Mouse (Mus musculus) telencephalon, adult 2 months (tissue): ENCODE data around the gene Ranbp10.
A peak's percentile ranks its signal among the peaks of the same experiment; 100 is the strongest.

ENCODE experiments used
- DNase-seq: peaks from one replicate; pipeline ENCODE4 v3.0.0-alpha.2; 2011; ENCODE audit warnings: low read depth, low spot score

Ranbp10 gene

DNA sequence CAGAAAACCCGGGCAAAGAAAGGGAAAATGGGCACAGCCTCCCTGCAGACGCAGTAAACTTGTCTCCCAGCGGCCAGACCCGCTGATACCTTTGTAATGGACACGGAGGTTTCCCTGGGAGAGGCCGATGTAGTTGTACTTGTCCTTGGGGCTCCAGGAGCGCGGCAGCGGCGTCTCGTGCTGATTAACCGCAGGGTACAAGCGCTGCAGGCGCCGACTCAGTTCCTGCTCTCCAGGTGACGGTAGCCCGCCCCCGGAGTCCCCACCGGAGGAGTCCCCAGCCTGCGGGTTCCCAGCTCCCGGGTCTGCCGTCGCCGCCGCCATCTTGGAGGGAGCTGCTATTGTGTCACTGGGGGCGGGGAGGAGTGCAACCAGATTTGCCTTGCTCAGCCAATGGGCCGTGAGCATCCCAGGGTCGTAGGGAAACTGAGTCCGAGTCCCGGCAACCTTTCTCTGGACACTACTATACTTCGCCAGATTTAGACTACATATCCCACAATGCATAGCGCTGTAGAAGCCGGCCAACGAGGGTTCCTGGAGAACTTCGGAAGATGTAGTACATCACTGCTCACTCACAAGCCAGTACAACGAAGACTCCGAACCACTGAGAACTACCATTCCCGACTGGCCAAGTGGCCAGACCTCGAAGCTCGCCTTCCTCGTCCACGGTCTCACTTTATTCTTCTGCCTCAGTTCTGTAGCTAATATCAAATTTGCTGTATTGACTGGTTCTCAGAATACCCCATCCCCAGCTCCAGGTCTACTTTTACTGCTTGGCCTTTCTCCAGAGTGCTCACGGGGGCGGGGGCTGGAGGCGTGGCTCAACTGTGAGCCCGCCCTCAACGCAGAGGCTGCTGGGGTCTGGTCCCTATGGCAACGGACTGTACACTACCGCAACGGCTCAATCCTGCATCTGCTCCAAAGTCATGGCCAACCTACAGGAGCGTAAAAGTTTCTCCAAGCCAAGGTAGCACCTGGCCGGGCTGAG, at the start of gene Ranbp10, which contains the start of gene Tsnaxip1:
Gene Ranbp10, minus strand, starts transcription at position 490 of the 988 bp plus-strand sequence.
Gene Tsnaxip1, plus strand, starts transcription at position 871 of the 988 bp plus-strand sequence.
- peak; percentile 100 for DNase-seq

DNA sequence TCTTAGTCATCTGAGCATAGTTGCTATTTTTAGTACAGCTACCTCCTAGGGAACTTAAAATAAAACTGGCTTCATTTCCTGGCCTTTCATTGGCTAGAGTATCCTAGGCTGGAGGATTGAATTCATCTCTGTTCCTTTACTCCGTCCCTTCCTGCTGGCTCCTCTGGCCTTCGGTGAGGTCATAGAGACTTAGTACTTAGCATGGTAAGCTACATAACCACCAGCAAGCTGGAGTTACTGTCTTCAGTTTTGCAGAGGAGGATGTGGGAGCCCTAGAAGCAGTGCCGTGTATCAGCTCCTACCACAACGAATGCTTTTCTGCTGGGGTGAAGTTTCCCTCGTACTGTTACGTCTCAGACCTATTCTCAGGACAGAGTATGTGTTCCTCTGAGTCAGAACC, 47.2 kb upstream of the Ranbp10 start:
- DNase-seq = peak; percentile 78

DNA sequence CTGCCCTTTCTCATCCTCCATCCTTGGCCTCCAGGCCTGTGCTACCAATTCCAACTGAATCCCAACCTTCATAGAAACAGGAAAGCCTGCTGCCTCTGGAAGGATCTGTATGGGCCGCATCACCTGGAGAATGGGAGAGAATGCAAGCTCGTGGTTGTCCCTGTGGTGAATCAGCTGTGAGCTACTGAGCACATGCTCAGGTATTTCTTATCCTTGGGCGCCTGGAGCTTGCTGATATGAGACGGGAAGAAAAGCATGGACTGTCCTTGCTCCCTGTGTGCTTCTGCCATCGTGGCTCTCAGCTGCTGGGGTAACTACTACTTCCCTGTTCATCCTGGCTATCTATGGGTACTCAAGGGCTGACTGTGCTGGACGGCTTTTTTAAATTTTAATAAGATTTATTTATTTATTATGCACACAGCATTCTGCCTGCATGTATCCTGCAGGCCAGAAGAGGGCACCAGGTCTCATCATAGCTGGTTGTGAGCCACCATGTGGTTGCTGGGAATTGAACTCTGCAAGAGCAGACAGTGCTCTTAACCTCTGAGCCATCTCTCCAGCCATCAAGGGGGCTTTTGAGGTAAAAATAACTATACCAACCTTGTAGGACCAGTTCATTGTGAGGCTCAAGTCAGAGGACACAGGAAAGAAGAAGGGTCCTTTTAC, 39.3 kb upstream of the Ranbp10 start:
- no peak for DNase-seq

DNA sequence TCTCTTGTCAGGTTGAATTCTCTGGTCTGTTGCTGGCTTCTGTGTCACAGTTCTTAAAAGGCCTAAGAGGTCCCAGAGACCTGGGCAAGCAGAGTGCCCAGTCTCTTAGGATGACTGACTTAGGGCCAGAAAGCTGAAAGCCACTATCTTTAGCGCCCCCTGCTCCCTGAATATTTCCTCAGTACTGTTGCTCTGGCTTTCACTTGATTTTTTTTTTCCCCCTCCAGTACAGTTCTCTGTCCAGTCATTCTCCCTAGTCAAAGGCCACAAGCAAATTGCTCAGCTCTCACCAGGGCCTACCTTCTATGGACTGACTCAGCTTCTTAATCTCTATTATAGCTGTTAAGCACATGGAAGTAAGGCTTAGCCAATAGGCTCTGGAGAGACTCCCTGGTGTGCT, 34.8 kb upstream of the Ranbp10 start:
- DNase-seq = no peak

DNA sequence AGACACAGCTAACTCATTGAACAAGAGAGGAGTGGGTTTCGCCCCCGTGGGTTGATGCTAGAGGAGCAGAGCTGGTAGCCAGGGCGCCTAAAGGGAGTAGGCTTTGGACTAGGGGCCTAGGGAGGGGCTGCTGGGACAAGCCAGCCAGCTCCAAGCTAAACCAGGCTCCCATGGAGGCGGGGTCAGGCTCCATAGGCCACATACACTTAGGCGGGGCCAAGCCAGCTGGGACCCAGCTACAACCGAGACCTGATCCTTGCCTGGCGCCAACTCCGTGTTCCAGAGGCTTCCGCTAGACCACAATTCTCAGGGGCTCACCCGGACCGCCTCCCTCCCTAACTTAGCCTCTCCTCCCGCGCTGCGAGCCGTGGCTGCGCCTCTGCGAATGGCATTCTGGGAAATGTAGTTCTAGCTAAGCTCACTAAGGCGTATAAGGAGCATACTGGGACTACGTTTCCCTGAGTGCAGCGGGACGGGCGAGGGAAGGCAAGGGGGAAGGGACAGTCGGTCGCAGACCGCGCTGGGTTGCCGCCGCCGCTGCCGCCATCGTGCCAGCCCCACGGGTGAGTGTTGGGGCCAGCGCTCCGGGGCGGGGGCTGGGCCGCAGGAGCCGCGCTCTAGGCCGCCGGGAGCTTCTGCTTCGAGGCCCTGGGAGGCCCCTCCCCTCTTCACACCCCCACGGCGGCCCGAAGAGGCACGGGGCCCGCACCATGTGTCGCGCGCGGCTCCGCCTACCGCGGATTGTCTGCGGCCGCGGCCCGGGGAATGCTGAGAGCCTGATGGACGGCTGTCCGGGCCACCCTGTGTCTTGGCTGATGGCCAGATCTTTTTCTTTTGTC, 33.2 kb upstream of the Ranbp10 start, which contains the start of gene Nutf2:
Gene Nutf2, plus strand, starts transcription at position 438 of the 839 bp plus-strand sequence.
- DNase-seq = peak; percentile 98

DNA sequence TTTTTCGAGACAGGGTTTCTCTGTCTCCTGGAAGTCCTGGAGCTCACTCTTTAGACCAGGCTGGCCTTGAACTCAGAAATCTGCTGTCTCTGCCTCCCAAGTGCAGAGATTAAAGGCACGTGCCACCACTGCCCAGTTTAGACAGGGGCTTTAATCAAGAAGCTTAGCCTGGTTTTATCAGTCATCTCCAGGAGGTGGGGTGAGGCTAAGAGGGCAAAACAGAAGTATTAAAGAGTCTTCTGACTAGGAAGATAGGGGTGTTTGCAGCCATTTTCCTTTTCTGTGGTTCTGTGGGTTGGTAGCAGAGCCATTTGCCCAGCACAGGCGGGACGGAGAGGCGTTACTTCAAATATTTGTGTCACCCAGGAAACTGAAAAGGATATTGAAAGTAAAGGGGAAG, 32.2 kb upstream of the Ranbp10 start:
- DNase-seq = no peak

DNA sequence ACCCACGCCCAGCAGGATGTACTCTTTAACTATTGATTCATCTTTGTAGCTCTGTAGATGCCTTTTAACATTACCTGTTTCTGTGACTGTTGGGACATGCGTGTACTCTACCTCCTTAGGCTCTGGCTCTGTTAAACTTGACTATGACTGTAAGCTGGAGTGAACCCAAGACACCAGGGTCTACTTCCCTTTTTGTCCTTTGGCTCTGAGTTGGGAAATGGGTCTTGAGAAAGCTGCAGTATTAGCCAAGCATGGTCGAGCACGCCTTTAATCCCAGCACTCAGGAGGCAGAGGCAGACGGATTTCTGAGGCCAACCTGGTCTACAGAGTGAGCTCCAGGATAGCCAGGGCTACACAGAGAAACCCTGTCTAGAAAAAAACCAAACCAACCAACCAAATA, 31.3 kb upstream of the Ranbp10 start:
- no peak for DNase-seq

DNA sequence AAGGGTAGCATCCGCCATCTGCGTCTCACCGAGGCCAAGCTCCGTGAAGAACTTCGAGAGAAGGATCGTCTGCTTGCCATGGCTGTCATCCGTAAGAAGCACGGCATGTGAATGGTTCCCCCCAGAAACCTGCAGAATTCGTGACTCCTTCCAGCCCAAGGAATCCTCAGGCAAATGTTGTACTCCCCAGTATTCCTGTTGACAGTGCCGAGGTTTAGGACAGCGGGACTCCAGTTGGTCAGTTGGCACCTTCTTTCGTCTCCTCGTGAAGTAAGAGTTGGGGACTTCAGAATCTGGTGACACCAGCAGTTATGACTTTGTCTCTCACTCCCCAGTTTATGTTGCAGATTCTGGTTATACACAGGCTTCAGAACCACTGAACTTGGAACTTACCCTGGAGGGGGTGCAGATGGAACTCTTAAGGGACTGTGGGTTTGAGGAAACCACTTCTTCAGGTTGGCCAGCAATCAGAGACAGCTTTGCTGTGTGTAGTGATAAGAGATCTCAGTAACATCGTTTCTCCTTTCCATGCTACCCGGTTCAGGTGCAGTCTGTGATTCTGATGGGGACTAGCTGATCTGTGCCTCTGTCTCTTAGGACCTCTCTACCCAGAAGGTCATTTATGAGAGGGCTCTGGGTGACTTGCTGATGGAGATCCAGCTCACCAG, 29.2 kb upstream of the Ranbp10 start:
- DNase-seq = no peak

DNA sequence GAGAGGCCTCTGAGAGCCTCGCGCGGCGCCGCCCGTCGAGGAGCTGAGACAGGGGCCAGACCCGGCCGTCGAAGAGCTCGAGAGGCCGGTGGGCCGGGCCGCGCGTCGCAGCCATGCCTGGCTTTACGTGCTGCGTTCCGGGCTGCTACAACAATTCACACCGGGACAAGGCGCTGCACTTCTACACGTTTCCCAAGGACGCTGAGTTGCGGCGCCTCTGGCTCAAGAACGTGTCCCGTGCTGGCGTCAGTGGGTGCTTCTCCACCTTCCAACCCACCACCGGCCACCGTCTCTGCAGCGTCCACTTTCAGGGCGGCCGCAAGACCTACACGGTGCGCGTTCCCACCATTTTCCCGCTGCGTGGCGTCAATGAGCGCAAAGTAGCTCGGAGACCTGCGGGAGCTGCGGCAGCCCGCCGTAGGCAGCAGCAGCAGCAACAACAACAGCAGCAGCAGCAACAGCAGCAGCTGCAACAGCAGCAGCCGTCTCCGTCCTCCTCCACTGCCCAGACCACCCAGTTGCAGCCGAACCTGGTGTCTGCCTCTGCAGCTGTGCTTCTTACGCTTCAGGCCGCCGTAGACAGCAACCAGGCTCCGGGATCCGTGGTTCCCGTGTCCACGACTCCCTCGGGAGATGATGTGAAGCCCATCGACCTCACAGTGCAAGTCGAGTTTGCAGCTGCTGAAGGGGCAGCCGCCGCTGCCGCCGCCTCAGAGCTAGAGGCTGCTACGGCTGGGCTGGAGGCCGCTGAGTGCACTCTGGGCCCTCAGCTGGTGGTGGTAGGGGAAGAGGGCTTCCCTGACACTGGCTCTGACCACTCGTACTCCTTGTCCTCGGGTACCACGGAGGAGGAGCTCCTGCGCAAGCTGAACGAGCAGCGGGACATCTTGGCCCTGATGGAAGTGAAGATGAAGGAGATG, 28.4 kb upstream of the Ranbp10 start:
- DNase-seq = no peak

DNA sequence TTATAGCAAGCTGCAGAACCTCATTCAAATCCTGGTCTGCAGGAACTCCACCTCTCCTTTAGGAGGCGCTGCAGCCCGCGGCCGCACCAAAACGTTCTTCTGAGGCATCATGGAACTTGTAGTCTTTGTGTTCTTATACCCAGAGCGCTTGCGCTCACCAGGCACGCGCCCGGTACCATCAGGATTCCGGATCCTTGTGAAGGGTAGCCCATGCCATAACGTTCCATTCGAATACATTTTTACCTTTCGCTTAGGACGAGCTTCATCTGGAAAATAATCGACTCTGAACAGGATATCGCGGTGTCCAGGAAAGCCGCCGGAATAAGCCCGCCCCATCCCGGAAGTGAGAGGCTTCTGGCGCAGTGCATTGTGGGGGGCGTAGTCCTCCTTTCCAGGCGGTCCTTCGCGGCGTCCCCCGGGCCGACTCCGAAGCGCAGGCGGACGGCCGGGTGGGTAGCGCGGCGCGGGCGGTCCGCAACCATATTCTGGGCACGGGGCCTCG, 27.6 kb upstream of the Ranbp10 start, which contains the start of gene Thap11:
Gene Thap11, plus strand, starts transcription at position 418 of the 502 bp plus-strand sequence.
- DNase-seq = peak; percentile 89

DNA sequence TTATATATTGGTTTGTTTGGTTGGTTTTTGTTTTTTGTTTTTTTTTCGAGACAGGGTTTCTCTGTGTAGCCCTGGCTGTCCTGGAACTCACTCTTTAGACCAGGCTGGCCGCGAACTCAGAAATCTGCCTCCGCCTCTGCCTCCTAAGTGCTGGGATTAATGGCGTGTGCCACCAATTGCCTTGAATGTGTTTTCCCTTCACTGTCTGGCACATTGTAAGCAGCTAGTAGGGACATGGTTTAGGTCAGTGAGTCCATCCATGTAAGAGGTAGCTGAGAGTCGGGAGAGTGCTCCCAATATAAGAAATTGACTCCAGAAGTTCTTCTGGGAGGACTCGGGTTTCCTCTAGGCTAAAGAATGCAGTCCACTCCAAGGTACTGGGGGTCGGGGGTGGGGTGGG, 27.2 kb upstream of the Ranbp10 start:
- DNase-seq = no peak

DNA sequence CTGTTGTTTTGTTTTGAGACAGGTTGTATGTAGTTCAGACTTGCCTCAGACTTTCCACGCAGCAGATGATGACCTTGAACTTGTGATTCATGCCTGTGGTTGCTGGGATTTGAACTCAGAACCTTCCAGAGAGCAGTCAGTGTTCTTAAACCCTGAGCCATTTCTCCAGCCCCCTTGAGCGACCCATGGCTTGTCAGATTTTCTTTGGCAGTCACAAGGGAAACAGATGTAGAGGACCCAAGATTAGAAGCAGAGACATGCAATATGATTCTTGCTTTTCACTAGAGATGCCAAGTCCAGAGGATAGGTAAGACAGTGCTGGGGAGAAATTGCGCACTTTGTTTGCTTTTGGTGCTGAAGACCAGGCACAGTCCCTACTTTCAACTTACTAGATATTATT, 26.0 kb upstream of the Ranbp10 start, which contains the start of gene Cenpt:
Gene Cenpt, minus strand, starts transcription at position 101 of the 400 bp plus-strand sequence.
- no peak for DNase-seq

DNA sequence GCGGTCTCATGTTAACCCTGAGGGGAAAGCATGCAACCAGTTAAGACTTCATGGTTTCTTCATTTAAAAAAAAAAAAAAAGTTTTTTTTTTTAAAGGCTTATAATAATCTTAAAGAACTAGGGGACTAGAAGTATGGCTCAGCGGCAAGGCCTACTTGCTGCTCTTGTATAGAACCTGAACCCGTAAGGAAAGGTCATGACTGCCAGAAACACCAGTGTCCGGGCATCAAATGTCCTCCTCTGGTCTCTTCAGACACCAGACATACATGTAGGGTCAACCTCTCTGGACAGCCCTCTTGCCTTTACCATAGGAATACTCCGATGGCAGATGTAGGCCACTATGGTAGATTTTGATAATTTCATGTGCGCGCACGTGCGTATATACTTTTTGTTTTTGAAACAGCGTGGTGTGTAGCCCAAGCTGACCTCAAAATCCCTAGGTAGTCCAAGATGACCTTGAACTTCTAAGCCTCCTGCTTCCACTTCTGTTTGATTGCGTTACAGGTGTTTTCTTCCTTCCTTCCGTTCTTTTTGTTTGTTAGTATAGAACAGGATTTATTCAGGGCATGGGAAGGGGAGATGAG, 25.1 kb upstream of the Ranbp10 start:
- no peak for DNase-seq

DNA sequence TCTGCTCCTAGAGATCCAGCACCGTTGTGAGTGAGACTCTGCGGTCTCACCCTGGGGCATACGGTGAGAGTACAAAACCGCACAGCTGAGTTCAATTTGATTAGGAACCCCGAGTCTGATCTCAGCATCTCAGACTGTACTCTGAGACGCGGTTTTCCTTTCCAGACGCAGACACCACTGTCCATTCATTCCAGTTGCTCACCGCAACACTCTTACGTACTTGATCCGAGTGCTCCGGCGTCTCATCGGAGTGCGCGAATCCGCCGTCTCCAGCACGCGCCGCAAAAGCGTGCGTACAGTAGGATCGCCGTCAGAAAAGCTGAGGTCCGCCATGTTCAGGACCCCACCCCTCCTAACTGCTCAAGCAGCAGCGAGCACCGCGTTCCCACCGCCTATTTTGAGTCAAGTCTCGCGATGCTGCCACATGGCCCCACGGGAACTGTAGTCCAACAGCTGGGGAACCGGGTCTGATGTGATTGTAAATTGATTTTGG, 24.5 kb upstream of the Ranbp10 start:
- peak; percentile 89 for DNase-seq

DNA sequence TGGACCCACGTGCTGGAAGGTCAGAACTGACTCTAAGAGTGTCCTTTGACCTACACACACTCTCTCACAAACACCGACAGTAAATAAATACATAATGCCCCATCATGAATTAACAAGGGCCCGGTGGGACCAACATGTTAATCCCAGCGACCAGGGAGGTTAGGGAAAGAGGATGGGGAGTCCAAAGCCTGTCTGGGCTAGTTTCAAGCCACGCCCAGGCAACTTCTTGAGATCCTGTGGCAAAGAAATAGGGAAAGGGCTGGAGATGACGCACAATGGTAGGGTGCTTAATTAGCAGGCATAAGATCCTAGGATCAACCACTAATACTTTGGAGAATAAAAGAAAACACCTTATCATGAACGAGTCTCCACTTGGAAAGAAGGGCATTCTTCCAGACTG, 23.5 kb upstream of the Ranbp10 start:
- DNase-seq = no peak

DNA sequence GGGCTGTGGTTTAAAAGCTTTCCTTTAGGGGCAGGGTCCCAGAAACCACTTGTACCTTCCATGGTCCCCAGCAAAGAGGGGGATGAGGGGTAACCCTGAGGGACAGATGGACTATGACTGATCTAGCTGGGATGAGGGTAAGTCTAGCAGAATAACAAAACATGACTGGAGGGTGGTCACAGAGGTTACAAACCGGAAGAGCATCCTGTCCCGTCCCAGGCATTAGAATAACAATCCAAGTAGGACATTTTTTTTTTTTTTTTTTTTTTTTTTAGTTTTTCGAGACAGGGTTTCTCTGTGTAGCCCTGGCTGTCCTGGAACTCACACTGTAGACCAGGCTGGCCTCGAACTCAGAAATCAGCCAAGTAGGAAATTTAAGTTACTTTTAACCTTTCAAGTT, 22.9 kb upstream of the Ranbp10 start:
- DNase-seq = no peak

DNA sequence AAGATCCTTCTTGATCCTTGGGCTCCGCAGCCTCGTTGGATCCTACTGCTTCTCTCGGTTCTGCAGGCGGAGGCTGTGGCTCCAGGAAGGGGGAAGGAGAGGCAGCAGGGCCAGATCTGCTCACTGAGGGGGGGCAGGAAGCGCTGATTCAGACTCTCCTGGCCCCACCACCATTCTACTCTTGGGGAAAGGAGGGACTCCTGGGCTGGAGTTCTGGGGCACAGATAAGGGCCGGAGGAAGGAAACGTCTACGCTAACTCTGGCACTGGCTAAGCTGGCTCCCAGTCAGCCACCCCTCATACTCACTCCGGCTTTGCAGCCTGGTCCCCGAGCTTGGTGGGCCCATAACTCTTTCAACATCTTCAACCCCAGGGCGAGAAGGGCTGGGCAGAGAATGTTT, 19.5 kb upstream of the Ranbp10 start:
- DNase-seq = no peak

DNA sequence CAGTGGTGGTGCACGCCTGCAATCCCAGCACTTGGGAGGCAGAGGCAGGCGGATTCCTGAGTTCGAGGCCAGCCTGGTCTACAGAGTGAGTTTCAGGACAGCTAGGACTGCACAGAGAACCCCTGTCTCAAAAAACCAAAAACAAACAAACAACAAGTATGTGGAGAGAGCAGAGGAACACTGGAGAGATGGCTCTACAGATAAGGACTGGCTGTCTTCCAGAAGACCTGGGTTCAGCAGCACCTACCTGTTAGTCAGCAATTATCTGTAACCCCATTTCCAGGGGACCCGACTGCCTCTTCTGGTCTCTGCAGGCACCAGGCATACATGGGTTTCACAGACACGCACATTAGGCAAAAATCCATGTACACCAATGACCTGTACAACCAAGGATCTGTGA, 12.1 kb upstream of the Ranbp10 start:
- DNase-seq = no peak

DNA sequence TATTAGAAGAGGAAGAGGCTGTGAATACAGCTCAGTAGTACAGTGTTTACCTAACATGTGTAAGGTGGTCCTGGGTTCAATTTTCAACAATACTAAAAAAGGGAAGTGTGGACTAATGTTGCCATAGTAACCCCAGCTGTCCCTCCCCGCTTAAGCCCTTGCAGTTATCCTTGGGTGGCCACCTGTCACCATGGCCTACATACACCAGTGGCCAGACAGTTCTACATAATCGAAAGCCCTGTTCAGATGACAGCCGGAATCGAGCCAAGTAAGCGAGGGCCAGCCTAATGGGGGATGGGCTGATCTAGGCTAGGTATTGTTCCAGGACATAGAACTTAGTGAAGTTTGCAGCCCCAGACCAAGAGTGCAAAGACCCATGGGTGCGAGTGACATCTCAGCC, 9.8 kb upstream of the Ranbp10 start:
- no peak for DNase-seq
